Mouse (Mus musculus): ENCODE results near the gene Atl1.

Gene Atl1

GRCm38 (mm10) chr12:69884053-69884452, 8.4 kb upstream of the Atl1 start:
- DNase-seq (ENCODE audit: low read depth, low spot score): no peak

- no peak for DNase-seq (ENCODE audit: low read depth, low spot score)
These were observed 7.1 kb upstream of the Atl1 start for GRCm38 (mm10) chr12:69885170-69885923.

GRCm38 (mm10) chr12:69887776-69888175, 4.6 kb upstream of the Atl1 start:
- no peak for DNase-seq (ENCODE audit: low read depth, low spot score)

- DNase-seq (ENCODE audit: low read depth, low spot score): no peak
These were observed 4.1 kb upstream of the Atl1 start for GRCm38 (mm10) chr12:69888345-69888744.

- no peak for DNase-seq (ENCODE audit: low read depth, low spot score)
These were observed 2.4 kb upstream of the Atl1 start for GRCm38 (mm10) chr12:69890051-69890450.

- no peak for DNase-seq (ENCODE audit: low read depth, low spot score)
These were observed 1.9 kb upstream of the Atl1 start for GRCm38 (mm10) chr12:69890476-69890875.

- DNase-seq (ENCODE audit: low read depth, low spot score): no peak
These were observed 693 bp upstream of the Atl1 start for GRCm38 (mm10) chr12:69891721-69892120.

- DNase-seq (ENCODE audit: low read depth, low spot score): no peak
These were observed 1.5 kb downstream of the Atl1 start for GRCm38 (mm10) chr12:69893927-69894326.

- DNase-seq (ENCODE audit: low read depth, low spot score): peak; percentile 77
These were observed 2.6 kb downstream of the Atl1 start for GRCm38 (mm10) chr12:69895046-69895445.

- DNase-seq (ENCODE audit: low read depth, low spot score): no peak
These were observed 5.7 kb downstream of the Atl1 start for GRCm38 (mm10) chr12:69898119-69898518.

GRCm38 (mm10) chr12:69904991-69905390, 12.6 kb downstream of the Atl1 start:
- DNase-seq (ENCODE audit: low read depth, low spot score): no peak

GRCm38 (mm10) chr12:69907667-69908510, 15.5 kb downstream of the Atl1 start:
- peak; percentile 75 for DNase-seq (ENCODE audit: low read depth, low spot score)

- no peak for DNase-seq (ENCODE audit: low read depth, low spot score)
These were observed 16.1 kb downstream of the Atl1 start for GRCm38 (mm10) chr12:69908511-69908900.

- DNase-seq (ENCODE audit: low read depth, low spot score): no peak
These were observed 19.5 kb downstream of the Atl1 start for GRCm38 (mm10) chr12:69911906-69912305.

- DNase-seq (ENCODE audit: low read depth, low spot score): no peak
These were observed 20.3 kb downstream of the Atl1 start for GRCm38 (mm10) chr12:69912737-69913136.

GRCm38 (mm10) chr12:69917870-69918269, 25.5 kb downstream of the Atl1 start:
- DNase-seq (ENCODE audit: low read depth, low spot score): no peak

- no peak for DNase-seq (ENCODE audit: low read depth, low spot score)
These were observed 29.7 kb downstream of the Atl1 start for GRCm38 (mm10) chr12:69922099-69922498.

GRCm38 (mm10) chr12:69923128-69923527, 30.7 kb downstream of the Atl1 start:
- no peak for DNase-seq (ENCODE audit: low read depth, low spot score)

GRCm38 (mm10) chr12:69923603-69924002, 31.2 kb downstream of the Atl1 start:
- no peak for DNase-seq (ENCODE audit: low read depth, low spot score)

GRCm38 (mm10) chr12:69924012-69924411, 31.6 kb downstream of the Atl1 start:
- peak; percentile 62 for DNase-seq (ENCODE audit: low read depth, low spot score)

- no peak for DNase-seq (ENCODE audit: low read depth, low spot score)
These were observed 34.3 kb downstream of the Atl1 start for GRCm38 (mm10) chr12:69926716-69927115.

GRCm38 (mm10) chr12:69937731-69938130, 45.3 kb downstream of the Atl1 start:
- DNase-seq (ENCODE audit: low read depth, low spot score): no peak

GRCm38 (mm10) chr12:69939291-69939690, 46.9 kb downstream of the Atl1 start:
- DNase-seq (ENCODE audit: low read depth, low spot score): no peak

Measured in mesoderm, embryonic 11.5 days (tissue).